Mouse (Mus musculus) CH12.LX (cell line): ENCODE results near the gene Lrrc57. TPM values are rescaled to one million over a fixed set of nuclear protein-coding genes. Genes with fewer than 3 reads are reported as not detected.

Source experiments
- DNase-seq: peaks from one replicate; pipeline ENCODE4 v3.0.0-alpha.2; 2013; ENCODE audit errors: extremely low read depth
- H3K27ac ChIP-seq: 2 replicates; pipeline ENCODE4 v1.5.1; 2012; ENCODE audit warnings: low read depth, mild to moderate bottlenecking, control low read depth, moderate library complexity; ENCODE audit not compliant: insufficient read depth
- H3K27me3 ChIP-seq: replicated peaks from 2 replicates; pipeline ENCODE3; 2012; ENCODE audit warnings: inconsistent platforms
- H3K36me3 ChIP-seq, 2 experiments: replicated peaks in 1 of 2; 2 replicates each; pipeline versions ENCODE3 to v1.6.1; 2012; ENCODE audit warnings: inconsistent platforms in 1 of 2, low read length in 1 of 2, mild to moderate bottlenecking in 1 of 2, mixed read lengths in 1 of 2, moderate library complexity in 1 of 2; ENCODE audit not compliant: control insufficient read depth in 1 of 2, insufficient read depth in 1 of 2
- H3K4me1 ChIP-seq, 2 experiments: 2 replicates each; pipeline ENCODE4 v1.6.1; 2012; ENCODE audit warnings: inconsistent platforms in 1 of 2, moderate library complexity in 1 of 2; ENCODE audit not compliant: insufficient read depth in 2 of 2, control insufficient read depth in 1 of 2
- H3K4me2 ChIP-seq: 2 replicates; pipeline ENCODE4 v1.6.1; 2012; ENCODE audit warnings: low read depth, mild to moderate bottlenecking, control low read depth; ENCODE audit not compliant: poor library complexity, insufficient read depth, severe bottlenecking
- H3K4me3 ChIP-seq, 3 experiments: fragments of 150-350 bp in 1 of 3; sonication (generic) in 1 of 3; replicated peaks in 1 of 3; 2 replicates each; pipeline versions ENCODE3 to v1.5.1; 2011 to 2012; ENCODE audit warnings: low read depth in 2 of 3, low read length in 2 of 3, mild to moderate bottlenecking in 2 of 3, moderate library complexity in 2 of 3, control low read depth in 1 of 3, improper control_type of control experiment in 1 of 3, inconsistent platforms in 1 of 3, mixed read lengths in 1 of 3; ENCODE audit not compliant: poor library complexity in 1 of 3
- H3K79me2 ChIP-seq: replicated peaks from 2 replicates; pipeline ENCODE4 v1.6.1; 2012; ENCODE audit warnings: mild to moderate bottlenecking, moderate library complexity; ENCODE audit not compliant: control insufficient read depth, poor library complexity, insufficient read depth, severe bottlenecking; ENCODE audit errors: extremely low read depth
- H3K9ac ChIP-seq: 2 replicates; pipeline ENCODE4 v1.6.1; 2012; ENCODE audit warnings: low read depth, mild to moderate bottlenecking, control low read depth, moderate library complexity; ENCODE audit not compliant: insufficient read depth
- H3K9me3 ChIP-seq: replicated peaks from 2 replicates; pipeline ENCODE3; 2012; ENCODE audit warnings: low read length, inconsistent platforms, mixed read lengths
- BHLHE40 ChIP-seq: IDR thresholded peaks from 2 replicates; pipeline ENCODE4 v1.6.1; 2011; ENCODE audit warnings: mild to moderate bottlenecking, low read depth, low read length, improper control_type of control experiment
- CTCF ChIP-seq, 2 experiments: IDR thresholded peaks in 1 of 2; conservative IDR thresholded peaks in 1 of 2; 2 replicates each; pipeline ENCODE4 v1.5.1; 2011 to 2012; ENCODE audit warnings: low read depth in 2 of 2, low read length in 2 of 2, improper control_type of control experiment in 1 of 2, inconsistent platforms in 1 of 2, mild to moderate bottlenecking in 1 of 2, moderate library complexity in 1 of 2
- E2F4 ChIP-seq: IDR thresholded peaks from 2 replicates; pipeline ENCODE4 v1.6.1; 2011; ENCODE audit warnings: low read depth, low read length, improper control_type of control experiment; ENCODE audit not compliant: insufficient replicate concordance
- ELF1 ChIP-seq: IDR thresholded peaks from 2 replicates; pipeline ENCODE4 v1.6.1; 2014; ENCODE audit warnings: low read depth, mild to moderate bottlenecking, inconsistent platforms, low read length, improper control_type of control experiment
- EP300 ChIP-seq: IDR thresholded peaks from 2 replicates; pipeline ENCODE4 v1.6.1; 2011; ENCODE audit warnings: low read length, improper control_type of control experiment
- ETS1 ChIP-seq: conservative IDR thresholded peaks from 2 replicates; pipeline ENCODE4 v1.6.1; 2012; ENCODE audit warnings: low read depth, mild to moderate bottlenecking, inconsistent platforms, low read length, improper control_type of control experiment, moderate library complexity
- HCFC1 ChIP-seq: IDR thresholded peaks from 2 replicates; pipeline ENCODE4 v1.6.1; 2012; ENCODE audit warnings: low read depth, mild to moderate bottlenecking, inconsistent platforms, low read length, improper control_type of control experiment
- IRF4 ChIP-seq: IDR thresholded peaks from 2 replicates; pipeline ENCODE4 v1.6.1; 2014; ENCODE audit warnings: low read depth, mild to moderate bottlenecking, inconsistent platforms, low read length, improper control_type of control experiment
- KAT2A ChIP-seq: IDR thresholded peaks from 2 replicates; pipeline ENCODE4 v1.6.1; 2012; ENCODE audit warnings: low read length, improper control_type of control experiment, inconsistent platforms; ENCODE audit not compliant: insufficient replicate concordance
- MAFK ChIP-seq: IDR thresholded peaks from 2 replicates; pipeline ENCODE4 v1.6.1; 2011; ENCODE audit warnings: low read length, improper control_type of control experiment; ENCODE audit not compliant: insufficient replicate concordance
- MAX ChIP-seq: IDR thresholded peaks from 2 replicates; pipeline ENCODE4 v1.6.1; 2011; ENCODE audit warnings: low read length, improper control_type of control experiment
- MEF2A ChIP-seq: IDR thresholded peaks from 2 replicates; pipeline ENCODE4 v1.6.1; 2014; ENCODE audit warnings: low read depth, mild to moderate bottlenecking, inconsistent platforms, low read length, improper control_type of control experiment, borderline replicate concordance
- MXI1 ChIP-seq: IDR thresholded peaks from 2 replicates; pipeline ENCODE4 v1.6.1; 2011; ENCODE audit warnings: mild to moderate bottlenecking, low read depth, low read length, improper control_type of control experiment
- MYC ChIP-seq: IDR thresholded peaks from 2 replicates; pipeline ENCODE4 v1.6.1; 2011; ENCODE audit warnings: low read depth, mild to moderate bottlenecking, improper control_type of control experiment, low read length
- RAD21 ChIP-seq: IDR thresholded peaks from 2 replicates; pipeline ENCODE4 v1.6.1; 2011; ENCODE audit warnings: low read depth, mild to moderate bottlenecking, low read length, improper control_type of control experiment, moderate library complexity
- RCOR1 ChIP-seq: conservative IDR thresholded peaks from 2 replicates; pipeline ENCODE4 v1.6.1; 2012; ENCODE audit warnings: low read depth, mild to moderate bottlenecking, inconsistent platforms, low read length, improper control_type of control experiment
- SIN3A ChIP-seq: IDR thresholded peaks from 2 replicates; pipeline ENCODE4 v1.6.1; 2012; ENCODE audit warnings: low read length, improper control_type of control experiment, inconsistent platforms
- SMC3 ChIP-seq: IDR thresholded peaks from 2 replicates; pipeline ENCODE4 v1.6.1; 2011; ENCODE audit warnings: low read depth, low read length, improper control_type of control experiment
- TCF12 ChIP-seq: IDR thresholded peaks from 2 replicates; pipeline ENCODE4 v1.6.1; 2014; ENCODE audit warnings: low read depth, mild to moderate bottlenecking, inconsistent platforms, low read length, improper control_type of control experiment
- UBTF ChIP-seq: IDR thresholded peaks from 2 replicates; pipeline ENCODE4 v1.6.1; 2012; ENCODE audit warnings: low read depth, mild to moderate bottlenecking, inconsistent platforms, low read length, improper control_type of control experiment, moderate library complexity
- USF2 ChIP-seq: conservative IDR thresholded peaks from 2 replicates; pipeline ENCODE4 v1.6.1; 2011; ENCODE audit warnings: low read depth, low read length, improper control_type of control experiment
- ZC3H11A ChIP-seq: IDR thresholded peaks from 2 replicates; pipeline ENCODE4 v1.6.1; 2012; ENCODE audit warnings: low read depth, mild to moderate bottlenecking, inconsistent platforms, low read length, improper control_type of control experiment
- ZMIZ1 ChIP-seq: IDR thresholded peaks from 2 replicates; pipeline ENCODE4 v1.6.1; 2012; ENCODE audit warnings: low read depth, mild to moderate bottlenecking, inconsistent platforms, low read length, improper control_type of control experiment
- ZNF384 ChIP-seq: IDR thresholded peaks from 2 replicates; pipeline ENCODE4 v1.6.1; 2012; ENCODE audit warnings: low read depth, low read length, improper control_type of control experiment, inconsistent platforms
- dilution Hi-C: fragments of 300-500 bp; cut with MboI; formaldehyde crosslinking; loops from 2 replicates; pipeline ENCODE4 v1.14.3; 2020; ENCODE audit warnings: low sequenced_read_pairs; ENCODE audit not compliant: extremely low pct_unique_long_range_greater_than_20kb, extremely low pct_ligation_motif_present
- in situ Hi-C: fragments of 300-500 bp; cut with MboI; formaldehyde crosslinking; loops from 3 replicates; pipeline ENCODE4 v1.14.3; 2019; ENCODE audit warnings: low sequenced_read_pairs, low pct_ligation_motif_present, low pct_unique_long_range_greater_than_20kb, mixed read lengths
- polyA plus RNA-seq: library from polyadenylated mRNA; unstranded; fragments of >175 nt; gene quantifications from 2 replicates; pipeline ENCODE4 v1.2.1, GENCODE M21; 2012; ENCODE audit warnings: low read depth; ENCODE audit not compliant: insufficient read length
- total RNA-seq, 2 experiments: library from RNA; depleted of rRNA; stranded (reverse); fragments of 300-350 nt in 1 of 2; fragments of >200 nt in 1 of 2; gene quantifications; 2 replicates each; pipeline ENCODE4 v1.2.3; 2012 to 2014

The Lrrc57 gene
- total and polyA plus RNA-seq, 3 experiments: 8.9 to 15.6 (median 10.3) TPM

- Histone ChIP-seq H3K27me3 (no peaks in the 10 kb centered on the region), H3K79me2 (peaks cover 12% of the 10 kb centered on the region), H3K9ac (no peak overlapping the region), H3K4me3 (no peak overlapping the region), H3K4me1 (peaks cover 0 to 24% of the 10 kb centered on the region in 2 experiments; a peak in 1 of 4 replicates), H3K4me2 (no peak overlapping the region), H3K9me3 (no peaks in the 10 kb centered on the region), H3K27ac (no peak overlapping the region), H3K36me3 (peaks cover 9 to 36% of the 10 kb centered on the region in 2 experiments)
- dilution Hi-C loops: no loop called here
- peak; percentile 23 for DNase-seq
- TF ChIP-seq MYC (0 out of 2 replicates have a peak, but pooled peaks have one; percentile 16), RAD21 (peak; percentile 40), CTCF (conservative IDR thresholded peaks at IDR 0.05 in 1 of 2, IDR thresholded peaks at IDR 0.05 in 1 of 2; ENCODE audit: low read depth in 2 of 2, low read length in 2 of 2) (peak in 1 of 2 experiments; percentile 59; a peak in 2 of 4 replicates), KAT2A (no peak), SMC3 (peak; percentile 52), E2F4 (no peak)
- in situ Hi-C loops: no loop called here
These were observed 3.2 kb downstream of the Lrrc57 start for GRCm38 (mm10) chr2:120606021-120606690.

- peaks cover 3 to 26% of the 10 kb centered on the region in 2 experiments; a peak in 3 of 4 replicates for H3K4me1 ChIP-seq
- peaks cover 23 to 62% of the 10 kb centered on the region in 2 experiments for H3K36me3 ChIP-seq
- peak; percentile 68 for DNase-seq
- TF ChIP-seq ZC3H11A: no peak
- no peak for TF ChIP-seq USF2
- TF ChIP-seq MAFK: peak; percentile 51; the same call in 1 of the 2 replicates
- no peak for TF ChIP-seq ZNF384
- TF ChIP-seq UBTF: no peak
- no peak for TF ChIP-seq RCOR1
- TF ChIP-seq TCF12: peak; percentile 39; the same call in 1 of the 2 replicates
- peak; percentile 33 for TF ChIP-seq MEF2A
- TF ChIP-seq HCFC1: no peak
- peak; percentile 59; the same call in 1 of the 2 replicates for TF ChIP-seq IRF4
- TF ChIP-seq BHLHE40: peak; percentile 74
- peak; percentile 73; the same call in 1 of the 2 replicates for TF ChIP-seq MXI1
- TF ChIP-seq CTCF (conservative IDR thresholded peaks at IDR 0.05 in 1 of 2, IDR thresholded peaks at IDR 0.05 in 1 of 2; ENCODE audit: low read depth in 2 of 2, low read length in 2 of 2): no peak
- peak; percentile 51; the same call in 1 of the 2 replicates for TF ChIP-seq MAX
- TF ChIP-seq ELF1: no peak
- TF ChIP-seq ETS1: peak; percentile 85
- TF ChIP-seq EP300: peak; percentile 88
- no peak for TF ChIP-seq ZMIZ1
- TF ChIP-seq SIN3A: peak; percentile 86
- peak; percentile 74 for TF ChIP-seq MYC
- H3K9me3 ChIP-seq: no peaks in the 10 kb centered on the region
- no peak overlapping the region for H3K4me3 ChIP-seq
- H3K27ac ChIP-seq: peak overlapping the region; percentile 82
- dilution Hi-C loops: no loop called here
- peak overlapping the region; percentile 86 for H3K4me2 ChIP-seq
- no peaks in the 10 kb centered on the region for H3K79me2 ChIP-seq
- in situ Hi-C loops: no loop called here
- peak overlapping the region; percentile 48; the same call in 1 of the 2 replicates for H3K9ac ChIP-seq
- no peaks in the 10 kb centered on the region for H3K27me3 ChIP-seq
These were observed 9.8 kb downstream of the Lrrc57 start for GRCm38 (mm10) chr2:120599506-120599905.
